23 mouse cellular contexts compared by ENCODE assay signal in the genomic region with DNA sequence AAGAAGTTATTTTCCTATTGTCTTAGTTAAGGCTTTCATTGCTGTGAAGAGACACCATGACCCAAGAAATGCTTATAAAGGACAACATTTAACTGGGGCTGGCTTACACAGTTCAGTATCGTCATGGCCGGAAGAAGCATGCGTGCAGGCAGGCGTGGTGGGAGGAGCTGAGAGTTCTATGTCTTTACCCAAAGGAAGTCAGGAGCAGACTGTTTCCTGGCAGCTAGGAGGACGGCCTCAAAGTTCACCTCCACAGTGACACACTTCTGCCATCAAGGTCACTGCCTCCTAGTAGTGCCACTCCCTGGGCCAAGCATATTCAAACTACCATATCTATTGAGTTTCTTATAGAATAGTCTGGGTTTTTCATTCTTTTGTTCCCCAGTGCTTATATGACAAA.
A peak's percentile ranks its signal among the peaks of the same experiment; 100 is the strongest.
DNase-seq lines count a peak whose midpoint lies in the region; ATAC-seq lines count a peak whose summit lies in the region.
"Had no signal": no experiment of that assay in that cellular context is flagged by ENCODE, and none has a peak within 500 bp of the region (broad histone marks: within the 10 kb centered on the region; RNA-seq: fewer than 3 reads in every experiment).

No protein-coding gene starts in this region.

- no peak for ATAC-seq in intestine, embryonic 14.5 days (replicated peaks; ENCODE audit: low FRiP score, low TSS enrichment, low read depth)
- ATAC-seq in intestine, embryonic 15.5 days = no peak
- ATAC-seq: CD4-positive, CD25-positive, alpha-beta regulatory T cell, adult 4 months; forebrain, embryonic 13.5 days; forebrain, embryonic 15.5 days; forebrain, postnatal 0 days had no signal

- no peaks in the 10 kb centered on the region for H3K9me3 ChIP-seq in intestine, embryonic 14.5 days (ENCODE audit: control insufficient read depth, low read length)
- no peaks in the 10 kb centered on the region for H3K9me3 ChIP-seq in intestine, embryonic 15.5 days
- H3K9me3 ChIP-seq: embryonic facial prominence, embryonic 10.5 days; embryonic facial prominence, embryonic 12.5 days; forebrain, embryonic 13.5 days; forebrain, embryonic 15.5 days had no signal

- intact Hi-C loops in left cerebral cortex, postnatal 36 days (cut with DNase I) = no loop called here

- H3K9ac ChIP-seq in intestine, embryonic 14.5 days (ENCODE audit: low read length) = no peak overlapping the region
- H3K9ac ChIP-seq in intestine, embryonic 15.5 days = no peak overlapping the region
- H3K9ac ChIP-seq: embryonic facial prominence, embryonic 12.5 days; forebrain, embryonic 13.5 days; forebrain, embryonic 15.5 days; forebrain, postnatal 0 days had no signal

- H3K27me3 ChIP-seq in intestine, embryonic 14.5 days (replicated peaks; ENCODE audit: control insufficient read depth, insufficient read depth, low read length) = no peaks in the 10 kb centered on the region
- no peaks in the 10 kb centered on the region for H3K27me3 ChIP-seq in intestine, embryonic 15.5 days (replicated peaks)
- H3K27me3 ChIP-seq: CH12.LX had no signal

- no peaks in the 10 kb centered on the region for H3K36me3 ChIP-seq in intestine, embryonic 14.5 days (ENCODE audit: control insufficient read depth, insufficient read depth, low read length)
- no peaks in the 10 kb centered on the region for H3K36me3 ChIP-seq in intestine, embryonic 15.5 days
- H3K36me3 ChIP-seq: embryonic facial prominence, embryonic 10.5 days; embryonic facial prominence, embryonic 12.5 days; forebrain, embryonic 15.5 days had no signal

- no peak overlapping the region for H3K4me2 ChIP-seq in intestine, embryonic 14.5 days (ENCODE audit: low read length)
- no peak overlapping the region for H3K4me2 ChIP-seq in intestine, embryonic 15.5 days (replicated peaks)
- H3K4me2 ChIP-seq: embryonic facial prominence, embryonic 12.5 days; forebrain, embryonic 13.5 days; forebrain, embryonic 15.5 days had no signal

- H3K27ac ChIP-seq in intestine, embryonic 14.5 days (ENCODE audit: low read depth) = no peak overlapping the region
- H3K27ac ChIP-seq in intestine, embryonic 15.5 days = no peak overlapping the region
- H3K27ac ChIP-seq: embryonic facial prominence, embryonic 10.5 days; embryonic facial prominence, embryonic 12.5 days; forebrain, embryonic 13.5 days; forebrain, embryonic 15.5 days had no signal

- DNase-seq in intestine, embryonic 14.5 days (ENCODE audit: low spot score) = peak; percentile 42
- DNase-seq in ES-CJ7 (ENCODE audit: low read depth, low spot score) (peak; percentile 63), ZHBTc4 (ENCODE audit: low read depth, low spot score) (peak; percentile 65)
- no peak for DNase-seq in left cerebral cortex, postnatal 36 days (ENCODE audit: low spot score in 2 of 2)
- no peak for DNase-seq in layer of hippocampus, postnatal 10 days (ENCODE audit: low spot score in 2 of 2)
- DNase-seq in adrenal gland, postnatal 25 days = no peak
- DNase-seq: adrenal gland, adult 2 months; adrenal gland, postnatal 10 days; adrenal gland, postnatal 36 days; B cell, adult 2 months; cerebellum, adult 11-12 months; cerebellum, adult 2 months; cerebellum, adult 9-10 months; cerebellum, postnatal 10 days; cerebellum, postnatal 25 days; forebrain, postnatal 0 days had no signal

- no peaks in the 10 kb centered on the region for H3K4me1 ChIP-seq in intestine, embryonic 14.5 days (replicated peaks; ENCODE audit: control insufficient read depth, insufficient read depth, low read length)
- no peaks in the 10 kb centered on the region for H3K4me1 ChIP-seq in intestine, embryonic 15.5 days (replicated peaks)
- H3K4me1 ChIP-seq: embryonic facial prominence, embryonic 12.5 days had no signal

- 83% methylated on average over 5 of the region's 5 CpGs for WGBS in intestine, embryonic 14.5 days
- 70% methylated on average over 5 of the region's 5 CpGs for WGBS in intestine, embryonic 15.5 days

- H3K4me3 ChIP-seq in intestine, embryonic 14.5 days (ENCODE audit: low read depth, low read length) = no peak overlapping the region
- H3K4me3 ChIP-seq in intestine, embryonic 15.5 days (replicated peaks) = no peak overlapping the region
- H3K4me3 ChIP-seq: embryonic facial prominence, embryonic 10.5 days; embryonic facial prominence, embryonic 12.5 days; forebrain, embryonic 13.5 days; forebrain, embryonic 15.5 days had no signal

Comparison
In these comparisons a context has a peak if more than half of its experiments do, and no peak if none do; other contexts are left out.
1. DNase-seq: peak in intestine, embryonic 14.5 days (single experiment), ES-CJ7 (single experiment) and ZHBTc4 (single experiment); none in left cerebral cortex, postnatal 36 days (0 of 2), layer of hippocampus, postnatal 10 days (0 of 2) and adrenal gland, postnatal 25 days (single experiment).